Mouse (Mus musculus): Measurements from ENCODE around the gene Twnk. TPM values are rescaled to one million over a fixed set of nuclear protein-coding genes. Genes with fewer than 3 reads are reported as not detected.

Twnk gene
- polyA plus RNA-seq, 1 experiment from 2014 or later, result 10.3 TPM

GRCm38 (mm10) chr19:45056908-45057698 is 51.6 kb downstream of the Twnk start:
- ATAC-seq (ENCODE audit: low FRiP score, low TSS enrichment) (no peak), DNase-seq (peak; percentile 19)
- Histone ChIP-seq H3K4me1 (ENCODE audit: control insufficient read depth, insufficient read depth, low read length) (peaks cover 19% of the 10 kb centered on the region), H3K9ac (replicated peaks; ENCODE audit: low read length) (peak overlapping the region; percentile 64), H3K9me3 (ENCODE audit: control insufficient read depth, low read length) (no peaks in the 10 kb centered on the region), H3K36me3 (ENCODE audit: control insufficient read depth, insufficient read depth, low read length) (peaks cover 34% of the 10 kb centered on the region), H3K4me2 (ENCODE audit: low read length) (peak overlapping the region; percentile 77), H3K27ac (replicated peaks; ENCODE audit: low read depth, low read length) (peak overlapping the region; percentile 95), H3K27me3 (ENCODE audit: control insufficient read depth, insufficient read depth, low read length) (no peaks in the 10 kb centered on the region), H3K4me3 (replicated peaks; ENCODE audit: low read depth, low read length) (peak overlapping the region; percentile 50; the same call in 1 of the 2 replicates)
- WGBS, result 89% methylated on average over 7 of the region's 7 CpGs

- Histone ChIP-seq H3K9ac (replicated peaks; ENCODE audit: low read length) (peak overlapping the region; percentile 64), H3K4me1 (ENCODE audit: control insufficient read depth, insufficient read depth, low read length) (peaks cover 19% of the 10 kb centered on the region), H3K4me3 (replicated peaks; ENCODE audit: low read depth, low read length) (peak overlapping the region; percentile 50), H3K4me2 (ENCODE audit: low read length) (peak overlapping the region; percentile 77), H3K27ac (replicated peaks; ENCODE audit: low read depth, low read length) (peak overlapping the region; percentile 95), H3K27me3 (ENCODE audit: control insufficient read depth, insufficient read depth, low read length) (no peaks in the 10 kb centered on the region), H3K9me3 (ENCODE audit: control insufficient read depth, low read length) (no peaks in the 10 kb centered on the region), H3K36me3 (ENCODE audit: control insufficient read depth, insufficient read depth, low read length) (peaks cover 28% of the 10 kb centered on the region)
- ATAC-seq (ENCODE audit: low FRiP score, low TSS enrichment), result no peak
- 47% methylated on average over 7 of the region's 7 CpGs for WGBS
- no peak for DNase-seq
Measured at GRCm38 (mm10) chr19:45057724-45058112, 52.3 kb downstream of the Twnk start.

- WGBS, result under 1% methylated on average over 34 of the region's 34 CpGs
- DNase-seq (peak; percentile 100), ATAC-seq (ENCODE audit: low FRiP score, low TSS enrichment) (peak; percentile 91)
- H3K27me3 ChIP-seq (ENCODE audit: control insufficient read depth, insufficient read depth, low read length), result no peaks in the 10 kb centered on the region
- H3K4me1 ChIP-seq (ENCODE audit: control insufficient read depth, insufficient read depth, low read length), result peaks cover 19% of the 10 kb centered on the region
- H3K4me3 ChIP-seq (replicated peaks; ENCODE audit: low read depth, low read length), result peak overlapping the region; percentile 50
- peak overlapping the region; percentile 77 for H3K9ac ChIP-seq (replicated peaks; ENCODE audit: low read length)
- peak overlapping the region; percentile 77 for H3K4me2 ChIP-seq (ENCODE audit: low read length)
- no peaks in the 10 kb centered on the region for H3K9me3 ChIP-seq (ENCODE audit: control insufficient read depth, low read length)
- peaks cover 22% of the 10 kb centered on the region for H3K36me3 ChIP-seq (ENCODE audit: control insufficient read depth, insufficient read depth, low read length)
- peak overlapping the region; percentile 95 for H3K27ac ChIP-seq (replicated peaks; ENCODE audit: low read depth, low read length)
Measured at GRCm38 (mm10) chr19:45058113-45058839, 52.8 kb downstream of the Twnk start.

GRCm38 (mm10) chr19:45058841-45059240 is 53.4 kb downstream of the Twnk start:
- H3K9me3 ChIP-seq (ENCODE audit: control insufficient read depth, low read length), result no peaks in the 10 kb centered on the region
- no peak for DNase-seq
- peak overlapping the region; percentile 77 for H3K9ac ChIP-seq (replicated peaks; ENCODE audit: low read length)
- peak overlapping the region; percentile 77 for H3K4me2 ChIP-seq (ENCODE audit: low read length)
- peaks cover 20% of the 10 kb centered on the region for H3K4me1 ChIP-seq (ENCODE audit: control insufficient read depth, insufficient read depth, low read length)
- peak overlapping the region; percentile 50 for H3K4me3 ChIP-seq (replicated peaks; ENCODE audit: low read depth, low read length)
- H3K36me3 ChIP-seq (ENCODE audit: control insufficient read depth, insufficient read depth, low read length), result peaks cover 17% of the 10 kb centered on the region
- peak overlapping the region; percentile 95 for H3K27ac ChIP-seq (replicated peaks; ENCODE audit: low read depth, low read length)
- no peak for ATAC-seq (ENCODE audit: low FRiP score, low TSS enrichment)
- H3K27me3 ChIP-seq (ENCODE audit: control insufficient read depth, insufficient read depth, low read length), result no peaks in the 10 kb centered on the region
- under 1% methylated on average over 14 of the region's 14 CpGs for WGBS

Other genes starting within 250 kb of the Twnk start
- gene Pax2, start 249.6 kb upstream of the Twnk start, polyA plus RNA-seq (2014; fragmentation: Nextera tagmentation; extraction: Ambion mirVana), result 1.7 and 1.9 TPM in 2 replicates
- 31.0 and 37.4 TPM in 2 replicates for gene Slf2, start 74.5 kb upstream of the Twnk start, polyA plus RNA-seq (2014; fragmentation: Nextera tagmentation; extraction: Ambion mirVana)
- gene Sema4g, start 16.6 kb upstream of the Twnk start, polyA plus RNA-seq (2014; fragmentation: Nextera tagmentation; extraction: Ambion mirVana), result 17.6 and 18.6 TPM in 2 replicates
- 77.8 and 92.4 TPM in 2 replicates for gene Mrpl43, start 779 bp downstream of the Twnk start, polyA plus RNA-seq (2014; fragmentation: Nextera tagmentation; extraction: Ambion mirVana)
- gene Lzts2, start 8.8 kb downstream of the Twnk start, polyA plus RNA-seq (2014; fragmentation: Nextera tagmentation; extraction: Ambion mirVana), result 16.1 and 21.5 TPM in 2 replicates
- gene Pdzd7, start 40.1 kb downstream of the Twnk start, polyA plus RNA-seq (2014; fragmentation: Nextera tagmentation; extraction: Ambion mirVana), result 2.4 and 2.8 TPM in 2 replicates
- 71.1 and 72.7 TPM in 2 replicates for gene Sfxn3, start 41.8 kb downstream of the Twnk start, polyA plus RNA-seq (2014; fragmentation: Nextera tagmentation; extraction: Ambion mirVana)
- 0.72 and 1.4 TPM in 2 replicates for gene Kazald1, start 69.6 kb downstream of the Twnk start, polyA plus RNA-seq (2014; fragmentation: Nextera tagmentation; extraction: Ambion mirVana)
- gene Tlx1, start 145.0 kb downstream of the Twnk start, polyA plus RNA-seq (2014; fragmentation: Nextera tagmentation; extraction: Ambion mirVana), result not detected in 2 replicates
- 0.49 and 0.65 TPM in 2 replicates for gene Lbx1, start 230.1 kb downstream of the Twnk start, polyA plus RNA-seq (2014; fragmentation: Nextera tagmentation; extraction: Ambion mirVana)

Data from midbrain, embryonic 14.5 days (tissue).